Mouse (Mus musculus) brain, adult 2 months (tissue): ENCODE data around the gene Mad1l1.

ENCODE experiments used
- DNase-seq: peaks from one replicate; pipeline ENCODE4 v3.0.0; 2011; ENCODE audit warnings: low read depth, low spot score

Mad1l1 gene

DNA sequence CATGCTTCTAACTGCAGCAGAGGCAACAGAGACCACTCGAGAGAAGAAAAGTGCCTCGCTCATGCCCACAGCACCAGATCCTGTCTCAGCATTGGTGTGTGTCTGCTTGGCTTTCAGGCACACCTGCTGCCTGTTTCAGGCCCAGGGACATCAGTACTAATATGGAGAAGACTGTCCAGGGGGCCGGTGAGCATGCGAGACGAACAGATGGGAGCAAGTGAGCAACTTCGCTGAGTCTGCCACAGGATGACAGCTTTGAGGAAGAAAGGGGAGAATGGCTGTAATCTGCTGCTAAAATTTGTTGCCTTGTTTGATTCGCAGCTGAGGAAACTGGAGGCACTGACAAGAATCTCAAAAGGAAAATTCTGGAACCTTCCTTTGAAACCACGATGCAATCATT, 227.9 kb downstream of the Mad1l1 start:
- peak; percentile 52 for DNase-seq

DNA sequence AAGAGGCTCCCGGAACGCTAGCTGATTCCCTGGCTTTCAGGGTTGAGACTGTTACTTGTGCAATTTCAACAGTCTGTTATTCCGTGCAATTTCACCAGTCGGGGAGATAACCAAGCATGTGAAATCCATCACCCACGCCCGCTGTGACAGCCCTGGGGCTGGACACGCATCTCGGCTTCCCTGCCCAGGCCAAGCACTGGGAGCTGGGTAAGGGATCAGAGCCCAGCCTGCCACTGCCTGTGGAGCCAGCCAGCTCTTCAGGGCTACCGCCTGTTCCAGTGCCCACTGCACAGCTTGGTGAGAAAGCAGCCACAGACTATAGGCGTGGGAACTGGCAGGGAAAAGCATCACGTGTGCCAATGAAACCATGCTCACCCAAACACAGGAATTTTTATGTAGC, 229.8 kb downstream of the Mad1l1 start:
- DNase-seq: peak; percentile 91

DNA sequence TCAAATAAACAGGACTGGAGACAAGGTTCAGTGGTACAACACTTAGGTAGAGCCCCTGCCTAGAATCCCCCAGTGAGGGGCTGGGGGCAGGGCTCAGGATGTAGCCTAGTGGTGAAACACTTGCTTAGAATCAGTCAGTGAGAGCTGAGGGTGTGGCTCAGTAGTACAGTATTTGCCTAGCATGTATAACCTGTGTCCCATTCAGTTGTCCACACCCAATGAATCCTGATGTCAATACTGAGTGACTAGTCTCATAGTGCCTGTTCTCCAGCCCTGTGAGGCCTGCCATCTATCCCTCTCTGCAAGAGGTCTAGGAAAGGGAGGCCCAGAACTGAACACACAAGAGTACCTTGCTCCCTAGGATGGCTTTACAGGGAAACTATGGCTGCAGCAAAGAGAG, 232.1 kb downstream of the Mad1l1 start:
- no peak for DNase-seq

DNA sequence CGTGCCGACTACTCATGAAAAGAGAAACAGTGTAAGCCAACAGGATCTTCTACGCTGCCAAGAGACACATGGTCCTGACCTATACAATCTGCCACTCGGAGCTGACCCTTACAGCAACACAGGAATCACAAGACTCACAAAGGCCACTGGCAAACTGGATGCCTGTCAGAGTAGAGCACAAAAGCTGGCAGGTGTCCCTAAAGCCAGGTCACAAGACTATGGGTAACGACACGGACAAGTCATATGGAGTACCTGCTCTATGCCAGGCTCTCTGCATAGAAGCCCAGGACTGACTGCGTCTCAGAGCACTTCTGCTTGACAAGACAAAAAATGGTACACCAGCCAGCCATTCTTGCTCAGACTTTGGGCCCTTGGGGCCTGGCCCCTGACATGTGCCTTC, 234.1 kb downstream of the Mad1l1 start:
- DNase-seq: no peak

GRCm38 (mm10) chr5:140084341-140084740, 237.0 kb downstream of the Mad1l1 start:
- DNase-seq: no peak

DNA sequence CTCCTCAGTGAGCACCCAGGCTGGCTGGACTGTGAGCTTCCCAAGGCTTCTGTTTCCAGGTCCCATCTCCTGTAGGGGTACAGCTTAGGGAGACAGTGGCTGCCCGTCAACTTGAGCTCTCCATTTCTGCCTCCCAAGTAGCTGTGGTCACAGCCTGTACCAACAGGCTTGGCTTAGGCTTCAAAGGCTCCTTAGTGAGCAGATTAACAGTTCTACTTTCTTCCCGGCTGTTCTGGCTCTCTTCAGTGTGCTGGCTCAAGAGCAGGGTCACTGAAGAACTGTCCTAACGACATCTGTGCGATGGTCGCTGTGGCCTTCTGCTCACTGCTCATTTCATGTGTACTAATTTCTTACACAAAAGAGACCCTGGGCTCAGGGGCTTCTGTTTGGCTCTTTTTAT, 237.4 kb downstream of the Mad1l1 start:
- DNase-seq: no peak

- peak; percentile 72 for DNase-seq
Measured at GRCm38 (mm10) chr5:140082204-140082812, 239.0 kb downstream of the Mad1l1 start.

DNA sequence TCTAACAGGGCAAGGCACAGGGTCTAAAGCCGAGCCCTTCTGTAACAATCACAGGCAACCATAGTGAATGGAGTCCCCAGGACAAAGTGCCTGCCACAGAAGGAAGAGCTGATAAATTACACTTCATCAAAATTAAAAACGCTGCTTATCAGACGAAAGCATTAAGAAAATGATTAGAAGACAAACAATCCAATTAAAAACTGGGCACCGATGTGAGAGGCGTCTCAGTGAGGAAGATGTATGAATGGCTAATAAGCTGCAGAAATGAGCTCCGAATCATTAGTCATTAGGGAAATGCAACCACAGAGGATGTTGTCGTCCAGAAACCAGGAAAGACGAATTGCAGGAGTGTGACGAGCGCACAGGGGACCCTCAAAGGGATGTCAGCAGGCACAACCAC, 240.3 kb downstream of the Mad1l1 start:
- no peak for DNase-seq

DNA sequence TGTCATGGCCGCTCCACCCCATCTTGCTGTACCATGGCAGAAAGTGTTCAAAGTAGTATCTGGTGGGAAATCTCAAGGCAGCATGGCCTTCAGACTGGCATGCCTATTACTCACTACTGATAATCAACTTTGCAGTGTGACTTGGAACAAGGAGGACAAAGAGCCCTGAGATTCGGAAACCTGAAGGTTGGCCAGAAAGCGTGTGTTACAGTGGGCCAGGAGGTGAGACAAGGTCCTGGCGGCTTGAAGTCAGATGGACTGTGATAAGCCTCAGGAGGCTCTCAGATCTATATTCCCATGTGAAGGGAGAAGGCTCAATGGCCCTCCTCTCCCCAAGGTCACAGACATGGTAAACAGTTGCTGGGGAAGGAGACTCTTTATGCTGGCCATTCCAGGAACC, 241.8 kb downstream of the Mad1l1 start:
- DNase-seq: no peak

DNA sequence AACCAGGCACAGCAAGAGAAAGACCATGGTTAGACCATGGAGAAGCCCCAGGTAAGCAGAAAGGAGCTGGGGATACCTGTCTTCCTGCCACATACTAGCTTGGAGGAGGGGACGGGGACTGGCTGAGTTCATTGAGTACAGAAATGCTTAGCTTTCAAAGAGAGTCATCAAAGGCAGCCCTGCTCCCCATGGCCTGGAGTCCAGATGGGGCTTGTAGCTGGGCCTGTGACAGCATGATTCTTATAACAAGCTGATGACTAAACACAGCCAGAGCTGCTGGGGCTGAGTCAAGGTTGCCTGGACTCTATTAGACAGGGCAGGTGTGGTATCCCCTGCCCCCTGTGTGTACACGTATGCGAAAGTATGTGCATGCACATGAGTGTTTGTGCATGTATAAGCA, 242.9 kb downstream of the Mad1l1 start:
- no peak for DNase-seq

GRCm38 (mm10) chr5:140076438-140076837, 244.9 kb downstream of the Mad1l1 start:
- DNase-seq: no peak

DNA sequence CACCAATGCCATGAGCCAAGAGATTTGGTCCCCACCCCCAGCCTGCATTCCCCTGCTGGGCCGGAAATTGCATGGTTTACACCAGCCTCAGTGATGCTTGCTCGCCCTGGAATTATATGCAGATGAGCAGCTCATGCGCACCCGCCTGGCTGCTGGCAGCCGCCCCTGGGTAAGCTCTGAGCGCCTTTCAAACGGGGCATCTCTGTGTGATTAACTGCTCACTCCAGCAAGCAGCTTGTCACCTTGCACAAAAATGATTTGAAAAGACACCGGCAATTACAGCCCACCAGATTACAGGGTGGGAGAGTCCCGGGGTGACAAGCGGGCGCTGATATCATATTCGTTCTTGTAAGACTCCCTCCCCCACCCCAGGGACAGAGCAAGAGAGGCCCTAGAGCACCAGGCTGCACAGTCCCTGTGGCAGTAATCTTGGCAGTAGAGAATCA, 247.7 kb downstream of the Mad1l1 start:
- DNase-seq: peak; percentile 81

DNA sequence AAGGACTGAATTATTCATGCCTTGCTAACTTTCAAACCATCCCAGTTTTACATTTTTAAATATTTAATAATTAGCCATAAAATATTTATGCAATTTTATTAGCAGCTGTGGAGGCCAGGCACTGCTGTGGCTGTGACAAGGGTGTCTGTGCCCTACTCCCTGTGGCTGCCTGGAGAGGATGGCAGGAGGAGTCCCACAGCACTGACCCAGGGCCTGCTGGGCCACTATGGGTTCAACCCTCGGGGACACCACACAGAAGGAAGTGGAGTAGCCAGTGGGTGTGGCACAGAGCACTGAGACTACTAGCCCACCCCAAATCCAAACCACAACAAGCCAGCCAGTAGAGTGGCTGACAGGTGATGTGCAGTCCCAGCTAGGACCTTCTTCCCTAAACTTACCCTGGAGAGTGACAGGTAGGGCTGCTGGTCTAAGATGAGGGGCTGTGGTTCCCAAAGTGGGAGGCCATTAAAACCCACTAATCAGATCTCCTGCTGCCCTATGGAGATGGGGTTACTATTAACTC, 248.1 kb downstream of the Mad1l1 start:
- DNase-seq: no peak

DNA sequence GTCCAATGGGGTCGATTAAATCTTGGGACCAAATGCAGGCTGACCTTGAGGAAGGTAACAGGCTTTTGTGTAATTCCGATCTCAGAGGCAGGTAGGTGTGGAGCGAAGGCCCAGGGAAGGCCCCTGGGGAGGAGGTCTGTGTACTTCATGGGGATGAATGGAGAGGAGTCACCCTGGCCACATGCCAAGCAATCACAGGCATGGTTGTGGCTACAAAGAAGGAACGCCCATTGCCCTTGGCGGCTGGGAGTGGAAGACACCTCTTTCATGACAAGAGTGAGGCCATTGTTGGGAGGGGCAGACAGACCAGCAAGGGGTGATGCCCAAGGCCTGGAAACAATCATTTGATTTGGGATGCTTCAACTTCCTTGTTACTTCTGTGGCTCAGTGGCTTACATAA, 252.8 kb downstream of the Mad1l1 start:
- DNase-seq: no peak

- no peak for DNase-seq
Measured at GRCm38 (mm10) chr5:140068051-140068450, 253.3 kb downstream of the Mad1l1 start.

- no peak for DNase-seq
Measured at GRCm38 (mm10) chr5:140066769-140067168, 254.6 kb downstream of the Mad1l1 start.

- no peak for DNase-seq
Measured at GRCm38 (mm10) chr5:140066281-140066680, 255.1 kb downstream of the Mad1l1 start.

- DNase-seq: no peak
Measured at GRCm38 (mm10) chr5:140065281-140065945, 255.9 kb downstream of the Mad1l1 start.

DNA sequence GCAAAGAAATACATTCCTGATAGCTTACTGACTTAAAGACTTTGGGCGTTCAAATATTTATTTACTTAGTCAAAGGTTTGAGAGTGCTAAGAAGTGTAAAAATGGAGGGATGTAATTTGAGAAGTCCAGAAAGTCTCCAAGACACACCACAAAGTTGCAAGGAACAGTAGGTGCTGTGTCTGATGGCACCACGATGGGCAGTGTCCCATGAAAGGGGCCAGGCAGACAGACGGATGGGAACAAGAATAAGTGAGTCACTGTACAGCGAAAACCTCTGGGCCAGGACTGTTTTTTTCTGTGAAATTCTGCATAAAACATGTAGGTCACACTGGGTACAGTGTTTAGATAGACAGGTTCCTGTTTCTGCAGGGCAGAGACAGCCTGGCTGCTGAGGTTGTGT, 256.8 kb downstream of the Mad1l1 start:
- DNase-seq: no peak

- DNase-seq: no peak
Measured at GRCm38 (mm10) chr5:140062828-140063227, 258.5 kb downstream of the Mad1l1 start.

DNA sequence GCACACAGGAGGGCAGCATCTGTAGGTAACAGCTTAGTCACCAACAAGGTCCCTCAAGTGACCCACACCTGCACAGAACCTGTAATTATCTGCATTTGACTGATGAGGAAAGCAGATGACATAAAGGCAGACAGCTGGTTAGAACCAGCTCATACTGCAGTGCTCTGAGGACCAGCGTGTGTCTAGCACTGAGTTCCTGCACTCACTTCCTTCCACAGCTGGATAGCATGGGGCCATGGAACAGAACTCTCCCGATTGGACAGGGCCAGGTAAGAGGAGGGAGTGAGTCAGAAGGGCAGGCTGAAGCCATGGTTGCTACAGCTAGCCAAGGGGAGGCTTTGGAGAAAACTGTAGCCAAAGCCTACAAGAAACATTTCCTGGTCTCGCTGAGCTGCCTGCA, 259.0 kb downstream of the Mad1l1 start:
- no peak for DNase-seq

GRCm38 (mm10) chr5:140061296-140061879, 260.0 kb downstream of the Mad1l1 start:
- DNase-seq: peak; percentile 90

- DNase-seq: no peak
Measured at GRCm38 (mm10) chr5:140056291-140056690, 265.1 kb downstream of the Mad1l1 start.
